Mouse (Mus musculus) right cerebral cortex, adult 18-20 months (tissue): ENCODE data around the gene Plcxd2.

Experiments used
- DNase-seq: peaks from one replicate; pipeline ENCODE4 v3.0.0; 2022; ENCODE audit warnings: mixed read lengths

Plcxd2 gene

GRCm38 (mm10) chr16:45936521-45936920 is 73.5 kb downstream of the Plcxd2 start:
- no peak for DNase-seq

GRCm38 (mm10) chr16:45935956-45936483 is 74.0 kb downstream of the Plcxd2 start:
- no peak for DNase-seq

- DNase-seq = no peak
Measured at GRCm38 (mm10) chr16:45934721-45935407, 75.2 kb downstream of the Plcxd2 start.

DNA sequence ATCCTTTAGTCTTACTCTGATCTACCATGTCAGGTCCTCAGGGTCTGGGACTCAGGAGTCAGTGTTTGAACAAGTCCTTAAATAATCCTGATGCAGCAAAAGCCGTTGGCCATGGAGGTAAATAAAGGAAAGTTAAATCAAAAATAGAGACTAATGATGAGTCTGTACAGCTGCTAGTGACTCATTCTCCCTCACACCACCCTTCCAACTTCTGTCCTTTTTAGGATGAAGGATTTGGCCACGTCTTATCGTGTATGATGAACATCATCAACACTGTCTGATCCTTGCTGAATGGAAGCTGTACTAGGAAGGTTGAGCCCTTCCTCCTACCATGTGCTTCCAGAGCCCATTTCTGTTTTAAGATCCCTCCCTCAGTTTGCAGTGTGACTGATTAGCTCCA is 79.7 kb downstream of the Plcxd2 start:
- no peak for DNase-seq

DNA sequence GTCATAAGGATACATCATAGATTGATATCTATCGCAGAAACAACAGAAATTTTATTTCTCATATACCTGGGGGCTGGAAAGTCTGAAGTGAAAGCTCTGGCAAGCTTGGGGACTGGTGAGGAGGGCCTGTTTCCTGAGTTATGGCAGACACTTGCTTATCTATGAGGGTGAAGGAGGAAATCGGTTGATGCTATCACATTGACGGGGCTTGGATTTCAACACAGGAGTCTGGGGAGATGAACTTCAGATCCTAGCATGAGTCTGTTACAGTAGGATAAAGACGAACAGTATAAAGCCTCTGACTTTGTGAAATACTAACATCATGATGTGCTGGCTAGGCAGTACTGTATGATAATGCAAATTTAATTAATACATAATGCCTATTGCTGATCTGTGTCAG is 81.9 kb downstream of the Plcxd2 start:
- no peak for DNase-seq

- DNase-seq = no peak
Measured at GRCm38 (mm10) chr16:45927601-45928000, 82.4 kb downstream of the Plcxd2 start.

- DNase-seq = no peak
Measured at GRCm38 (mm10) chr16:45926875-45927274, 83.1 kb downstream of the Plcxd2 start.

GRCm38 (mm10) chr16:45923731-45924424 is 86.1 kb downstream of the Plcxd2 start:
- no peak for DNase-seq

DNA sequence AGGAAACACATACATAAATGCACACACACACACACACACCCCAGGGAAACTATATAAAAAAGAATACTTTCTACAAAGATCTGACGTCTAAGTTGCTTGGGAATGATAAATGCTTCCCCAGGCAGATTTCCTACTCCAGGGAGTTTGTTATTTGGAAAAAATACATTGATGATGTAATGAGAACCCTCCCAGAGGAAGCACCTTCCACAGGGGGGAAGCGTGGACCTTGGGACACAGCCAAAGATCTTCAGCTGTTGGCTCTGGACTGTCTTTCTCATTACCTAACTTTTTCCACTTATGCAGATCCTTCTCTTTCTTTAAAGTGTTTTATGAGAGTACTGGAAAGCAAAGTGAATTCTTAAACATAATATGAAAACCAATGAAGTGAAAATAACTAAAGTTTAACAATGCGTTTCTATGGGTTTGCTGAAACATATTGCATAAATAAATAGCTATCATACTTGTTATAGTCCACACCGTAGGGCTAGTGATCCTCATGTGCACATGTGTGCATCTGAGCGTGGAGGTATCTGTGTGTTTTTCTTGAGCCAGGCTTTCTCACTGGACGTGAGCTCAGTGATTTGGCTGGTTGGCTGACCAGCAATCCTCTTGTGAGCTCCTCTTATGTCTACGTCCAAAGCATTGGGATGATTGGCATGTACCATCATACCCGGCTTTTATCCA is 87.3 kb downstream of the Plcxd2 start:
- DNase-seq = no peak

DNA sequence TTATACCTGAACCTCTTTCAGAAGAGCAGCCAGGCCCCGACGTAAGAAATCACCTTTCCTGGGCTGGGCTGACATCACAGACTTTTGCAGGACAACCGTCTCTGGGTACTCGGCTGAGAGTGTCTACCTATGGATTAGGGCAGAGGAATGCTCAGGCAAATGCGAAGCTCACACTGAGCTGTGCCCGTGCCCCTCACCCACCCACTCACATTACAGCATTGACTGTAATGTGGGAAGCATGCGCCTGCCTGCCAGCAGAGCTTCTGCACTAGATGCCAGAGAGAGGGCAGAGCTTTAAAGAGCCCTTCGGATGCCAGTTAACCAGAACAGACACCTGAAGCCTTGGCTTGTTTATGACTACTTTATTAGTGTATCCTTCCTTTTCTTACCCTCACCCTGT is 90.4 kb downstream of the Plcxd2 start:
- DNase-seq = peak; percentile 16
